Mouse (Mus musculus) intestine, embryonic 15.5 days (tissue): ENCODE measurements around the gene Gfod1. TPM values are rescaled to one million over a fixed set of nuclear protein-coding genes. Genes with fewer than 3 reads are reported as not detected.

ENCODE experiments used
- ATAC-seq: fragments of 200-750 bp; cut with Nextera tagmentation; 2 replicates; pipeline ENCODE4 v1.8.0; 2017; ENCODE audit warnings: moderate TSS enrichment, moderate library complexity
- H3K27ac ChIP-seq: fragments of 300-500 bp; sonication (generic); 2 replicates; pipeline ENCODE4 v1.5.1; 2015; ENCODE audit warnings: mild to moderate bottlenecking, inconsistent platforms
- H3K27me3 ChIP-seq: fragments of 300-500 bp; sonication (generic); replicated peaks from 2 replicates; pipeline ENCODE4 v1.6.1; 2015; ENCODE audit warnings: inconsistent platforms
- H3K36me3 ChIP-seq: fragments of 300-500 bp; sonication (generic); 2 replicates; pipeline ENCODE4 v1.6.1; 2015; ENCODE audit warnings: inconsistent platforms
- H3K4me1 ChIP-seq: fragments of 300-500 bp; sonication (generic); replicated peaks from 2 replicates; pipeline ENCODE4 v1.6.1; 2015; ENCODE audit warnings: inconsistent platforms
- H3K4me2 ChIP-seq: fragments of 300-500 bp; sonication (generic); replicated peaks from 2 replicates; pipeline ENCODE4 v1.6.1; 2015; ENCODE audit warnings: mild to moderate bottlenecking, inconsistent platforms
- H3K4me3 ChIP-seq: fragments of 300-500 bp; sonication (generic); replicated peaks from 2 replicates; pipeline ENCODE4 v1.5.1; 2015; ENCODE audit warnings: inconsistent platforms
- H3K9ac ChIP-seq: fragments of 300-500 bp; sonication (generic); 2 replicates; pipeline ENCODE4 v1.6.1; 2015; ENCODE audit warnings: inconsistent platforms
- H3K9me3 ChIP-seq: fragments of 300-500 bp; sonication (generic); 2 replicates; pipeline ENCODE4 v1.6.1; 2016; ENCODE audit warnings: inconsistent platforms
- WGBS: fragments of 180-500 bp; shearing (Covaris S2); methylation state at CpG from one replicate; pipeline ENCODE4 v1.1.7; 2015; 5-methylcytosine and 5-hydroxymethylcytosine counted together
- polyA plus RNA-seq: library from polyadenylated mRNA; unstranded; fragments of >200 nt; fragmentation: Nextera tagmentation; extraction: Ambion mirVana; gene quantifications from 2 replicates; pipeline ENCODE4 v1.2.1, GENCODE M21; 2015

Gfod1 gene
- polyA plus RNA-seq, 1 experiment from 2014 or later, result 0.33 TPM

DNA sequence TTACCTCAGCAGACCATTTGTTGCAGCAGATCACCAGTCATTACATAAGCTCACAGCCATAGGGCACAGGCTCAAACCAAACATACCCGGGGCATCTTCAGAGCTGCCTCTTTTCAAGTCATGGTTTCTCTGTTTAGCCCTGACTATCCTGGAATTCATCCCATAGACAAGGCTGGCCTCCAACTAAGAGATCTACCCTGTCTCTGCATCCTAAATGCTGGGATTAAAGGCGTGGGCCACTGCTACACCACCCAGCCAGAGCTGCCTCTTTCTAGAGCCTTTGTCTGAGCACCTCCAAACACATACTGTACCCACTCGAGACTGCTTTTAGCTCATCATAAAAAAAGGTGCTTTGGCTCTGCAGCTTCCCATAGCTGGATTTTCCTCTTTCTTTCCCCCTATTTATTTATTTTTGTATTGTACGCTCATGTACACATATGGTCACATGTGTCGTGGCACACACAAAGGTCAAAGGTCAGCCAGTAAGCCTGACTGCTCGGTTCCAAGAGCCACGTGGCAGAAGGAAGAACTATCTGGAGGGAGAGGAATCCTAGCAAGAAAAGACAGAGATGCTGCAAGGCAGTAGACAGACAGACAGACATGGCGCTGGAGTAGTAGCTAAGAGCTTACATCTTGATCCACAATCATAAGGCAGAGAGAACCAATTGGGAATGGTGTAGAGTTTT is 51.7 kb downstream of the Gfod1 start:
- no peak overlapping the region for H3K9ac ChIP-seq
- H3K4me1 ChIP-seq, result no peaks in the 10 kb centered on the region
- no peak overlapping the region for H3K4me2 ChIP-seq
- no peaks in the 10 kb centered on the region for H3K36me3 ChIP-seq
- no peak for ATAC-seq
- no peaks in the 10 kb centered on the region for H3K9me3 ChIP-seq
- WGBS, result 79% methylated on average over 8 of the region's 8 CpGs
- no peak overlapping the region for H3K4me3 ChIP-seq
- H3K27ac ChIP-seq, result no peak overlapping the region
- no peaks in the 10 kb centered on the region for H3K27me3 ChIP-seq

DNA sequence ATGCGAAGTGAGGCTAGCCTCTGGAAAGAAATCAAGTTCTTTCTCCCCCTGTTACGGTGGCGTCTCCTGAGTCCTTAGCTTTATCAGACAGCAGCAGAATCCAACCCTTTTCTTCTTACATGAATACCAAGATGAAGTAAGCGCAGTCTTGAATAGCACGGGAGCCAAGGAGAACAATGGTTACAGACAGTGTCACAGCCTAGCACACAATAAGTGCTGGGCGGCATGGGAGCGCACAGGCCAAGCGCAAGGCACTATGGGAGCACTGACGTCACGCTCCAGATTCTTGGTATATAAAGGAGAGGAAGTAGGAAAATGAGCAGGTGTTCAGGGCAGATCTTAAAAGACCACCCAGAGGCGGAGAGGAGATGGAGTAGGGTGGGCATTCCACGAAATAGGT is 52.6 kb downstream of the Gfod1 start:
- Histone ChIP-seq H3K4me3 (no peak overlapping the region), H3K9me3 (no peaks in the 10 kb centered on the region)

DNA sequence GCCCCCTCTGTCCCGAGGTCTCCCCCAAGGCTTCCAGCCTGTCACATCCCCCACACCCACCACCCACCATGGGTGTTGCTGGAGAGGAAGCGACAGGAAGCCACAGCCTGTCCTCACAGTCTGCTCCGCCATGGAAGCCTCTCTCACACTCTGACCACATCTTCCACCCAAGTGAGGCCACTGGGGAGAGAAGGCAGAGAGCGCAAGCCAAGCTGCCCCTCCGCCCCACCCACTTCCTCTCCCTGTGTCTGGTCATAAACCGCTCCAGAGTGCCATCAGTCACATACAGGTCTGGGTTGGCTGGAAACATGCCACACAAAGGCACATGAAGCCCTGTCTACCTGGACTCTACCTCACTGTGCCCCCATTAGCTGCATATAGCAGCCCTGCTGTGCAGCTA is 53.3 kb downstream of the Gfod1 start:
- Histone ChIP-seq H3K4me3 (no peak overlapping the region), H3K27ac (no peak overlapping the region), H3K9me3 (no peaks in the 10 kb centered on the region), H3K4me1 (no peaks in the 10 kb centered on the region), H3K9ac (no peak overlapping the region), H3K27me3 (no peaks in the 10 kb centered on the region), H3K36me3 (no peaks in the 10 kb centered on the region), H3K4me2 (no peak overlapping the region)
- WGBS, result 61% methylated on average over 6 of the region's 6 CpGs
- ATAC-seq, result no peak

More for the DNA sequence above, 52.6 kb downstream of the Gfod1 start:
- WGBS, result 92% methylated on average over 12 of the region's 12 CpGs
- no peaks in the 10 kb centered on the region for H3K27me3 ChIP-seq
- no peaks in the 10 kb centered on the region for H3K4me1 ChIP-seq
- H3K36me3 ChIP-seq, result no peaks in the 10 kb centered on the region
- ATAC-seq, result no peak
- H3K27ac ChIP-seq, result no peak overlapping the region
- no peak overlapping the region for H3K9ac ChIP-seq
- no peak overlapping the region for H3K4me2 ChIP-seq

DNA sequence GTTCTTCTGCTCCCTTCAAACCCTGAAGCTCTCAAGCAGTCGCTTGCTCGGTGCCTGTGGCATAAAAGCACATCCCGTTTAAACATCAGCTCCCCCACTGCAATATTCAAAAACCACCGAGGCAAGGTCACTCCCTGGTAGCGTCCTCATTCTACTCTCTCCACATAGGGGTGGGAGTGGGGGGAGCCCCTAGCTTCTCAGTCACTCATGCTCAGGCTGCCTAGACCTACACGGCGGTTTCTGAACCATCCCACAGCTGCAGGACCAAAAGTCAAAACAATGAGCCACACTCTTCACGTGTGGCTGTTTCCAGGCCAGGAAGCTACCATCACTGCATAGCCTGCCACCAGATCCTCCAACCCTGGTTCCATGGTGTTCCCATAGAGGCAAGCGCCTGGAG is 53.9 kb downstream of the Gfod1 start:
- WGBS, result 83% methylated on average over 9 of the region's 9 CpGs
- H3K36me3 ChIP-seq, result no peaks in the 10 kb centered on the region
- H3K9ac ChIP-seq, result no peak overlapping the region
- H3K4me2 ChIP-seq, result no peak overlapping the region
- no peaks in the 10 kb centered on the region for H3K9me3 ChIP-seq
- H3K4me3 ChIP-seq, result no peak overlapping the region
- H3K4me1 ChIP-seq, result no peaks in the 10 kb centered on the region
- ATAC-seq, result no peak
- H3K27ac ChIP-seq, result no peak overlapping the region
- no peaks in the 10 kb centered on the region for H3K27me3 ChIP-seq

DNA sequence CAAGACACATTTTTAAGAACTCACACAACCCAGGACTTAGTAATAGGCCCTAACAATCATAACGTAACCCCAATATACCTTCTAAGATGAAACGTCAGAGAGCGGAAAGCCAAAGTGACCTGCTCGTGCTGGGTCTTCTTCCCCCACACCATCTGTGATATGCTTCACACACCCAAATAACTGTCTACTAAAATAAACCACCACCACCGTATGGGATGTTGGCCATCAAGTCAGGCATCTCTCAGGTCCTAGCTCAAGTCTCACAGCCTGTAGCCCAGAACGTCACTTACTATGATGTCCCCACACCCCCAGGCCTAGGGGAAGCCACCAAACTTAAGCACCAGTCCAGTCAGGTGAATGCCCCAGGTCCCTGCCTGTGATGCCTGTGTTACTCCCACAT is 55.6 kb downstream of the Gfod1 start:
- ATAC-seq, result no peak
- Histone ChIP-seq H3K4me3 (no peak overlapping the region), H3K27ac (no peak overlapping the region), H3K9ac (no peak overlapping the region), H3K27me3 (no peaks in the 10 kb centered on the region), H3K9me3 (no peaks in the 10 kb centered on the region), H3K36me3 (no peaks in the 10 kb centered on the region), H3K4me1 (no peaks in the 10 kb centered on the region), H3K4me2 (no peak overlapping the region)
- 86% methylated on average over 6 of the region's 6 CpGs for WGBS

DNA sequence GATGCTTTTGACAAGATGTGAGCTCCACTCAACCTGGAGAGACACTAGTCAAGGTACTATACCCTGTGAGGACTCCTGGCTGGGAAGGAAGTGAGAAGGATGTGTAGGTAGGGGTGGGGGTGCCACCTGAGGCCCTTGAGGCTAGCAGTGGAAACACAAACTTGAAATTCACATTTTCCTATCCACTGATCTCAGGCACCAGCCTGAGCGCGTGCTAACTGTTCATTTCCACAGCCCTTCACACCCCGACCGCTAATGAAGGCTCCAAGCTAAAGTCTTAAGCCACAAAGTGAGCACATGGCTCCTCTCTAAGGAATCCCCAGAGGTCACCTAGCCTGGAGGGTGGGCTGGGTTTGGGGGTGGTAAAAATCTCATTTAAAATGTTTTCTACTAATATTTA is 57.1 kb downstream of the Gfod1 start:
- no peaks in the 10 kb centered on the region for H3K27me3 ChIP-seq
- WGBS, result 96% methylated on average over 4 of the region's 4 CpGs
- H3K36me3 ChIP-seq, result no peaks in the 10 kb centered on the region
- H3K9me3 ChIP-seq, result no peaks in the 10 kb centered on the region
- H3K27ac ChIP-seq, result no peak overlapping the region
- H3K4me2 ChIP-seq, result no peak overlapping the region
- no peak for ATAC-seq
- H3K4me1 ChIP-seq, result no peaks in the 10 kb centered on the region
- H3K9ac ChIP-seq, result no peak overlapping the region
- no peak overlapping the region for H3K4me3 ChIP-seq

DNA sequence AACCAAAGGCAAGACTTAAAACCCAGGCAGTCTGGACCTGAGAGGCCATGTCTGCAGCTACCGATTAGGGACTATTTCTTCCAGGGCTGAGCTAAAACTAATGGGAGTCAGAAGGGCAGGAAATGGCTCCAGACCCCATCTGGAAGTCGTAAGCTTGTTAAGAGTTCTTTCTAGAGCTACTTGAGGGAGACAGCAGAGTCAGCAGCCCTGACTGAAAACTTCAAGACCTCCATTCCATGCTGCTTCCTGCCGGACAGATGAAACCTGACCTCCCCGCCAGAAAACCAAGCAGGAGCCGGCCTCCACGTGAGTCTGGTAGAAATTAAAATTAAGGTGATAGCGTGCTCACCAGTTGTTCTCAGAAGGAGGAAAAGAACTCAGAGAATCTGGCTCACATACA is 60.2 kb downstream of the Gfod1 start:
- H3K9me3 ChIP-seq, result no peaks in the 10 kb centered on the region
- no peak overlapping the region for H3K4me2 ChIP-seq
- 35% methylated on average over 7 of the region's 7 CpGs for WGBS
- no peaks in the 10 kb centered on the region for H3K36me3 ChIP-seq
- H3K4me3 ChIP-seq, result no peak overlapping the region
- no peak overlapping the region for H3K27ac ChIP-seq
- no peaks in the 10 kb centered on the region for H3K4me1 ChIP-seq
- no peak overlapping the region for H3K9ac ChIP-seq
- ATAC-seq, result no peak
- H3K27me3 ChIP-seq, result no peaks in the 10 kb centered on the region

DNA sequence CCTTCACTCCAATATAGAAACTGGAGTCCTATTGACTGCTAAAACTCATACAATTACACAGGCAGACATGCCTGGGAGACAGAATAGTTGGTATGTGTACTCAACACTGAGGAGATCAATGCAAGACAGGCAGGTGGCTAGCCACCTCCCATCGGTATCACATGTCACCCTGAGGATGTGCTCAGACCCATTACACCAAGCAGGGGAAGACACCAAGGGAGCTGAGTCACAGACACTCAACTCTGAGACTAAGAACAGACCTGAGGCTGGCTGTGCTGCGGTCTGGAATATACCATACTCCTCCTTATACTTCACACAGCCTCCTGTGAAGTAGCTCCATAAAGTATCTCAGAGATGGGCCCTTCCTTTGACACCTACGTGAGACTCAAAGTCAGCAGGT is 60.7 kb downstream of the Gfod1 start:
- Histone ChIP-seq H3K9me3 (no peaks in the 10 kb centered on the region), H3K27me3 (no peaks in the 10 kb centered on the region), H3K4me3 (no peak overlapping the region), H3K4me2 (no peak overlapping the region), H3K36me3 (no peaks in the 10 kb centered on the region), H3K27ac (no peak overlapping the region), H3K9ac (no peak overlapping the region), H3K4me1 (no peaks in the 10 kb centered on the region)
- no peak for ATAC-seq
- 83% methylated on average over 3 of the region's 3 CpGs for WGBS

DNA sequence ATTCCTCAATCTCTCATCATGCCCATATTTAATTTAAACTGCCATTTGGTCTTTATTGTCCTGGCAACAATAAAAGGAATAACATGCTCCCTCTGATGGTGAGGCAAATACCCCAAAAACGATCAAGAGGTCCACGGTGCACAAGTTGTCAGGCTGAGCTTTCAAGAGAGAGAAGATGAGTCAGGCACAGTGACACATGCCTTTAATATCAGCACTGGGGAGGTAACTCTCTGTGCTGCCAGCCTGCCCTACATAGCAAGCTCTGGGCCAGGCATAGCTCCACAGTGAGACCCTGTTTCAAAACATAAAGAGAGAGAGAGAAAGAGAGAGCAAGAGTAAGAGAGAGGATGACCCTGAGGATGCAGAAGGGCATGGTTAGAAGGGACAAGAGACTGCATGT is 62.2 kb downstream of the Gfod1 start:
- no peak overlapping the region for H3K9ac ChIP-seq
- H3K4me2 ChIP-seq, result no peak overlapping the region
- no peaks in the 10 kb centered on the region for H3K4me1 ChIP-seq
- H3K36me3 ChIP-seq, result no peaks in the 10 kb centered on the region
- no peaks in the 10 kb centered on the region for H3K27me3 ChIP-seq
- H3K4me3 ChIP-seq, result no peak overlapping the region
- 82% methylated on average over 2 of the region's 2 CpGs for WGBS
- no peaks in the 10 kb centered on the region for H3K9me3 ChIP-seq
- no peak for ATAC-seq
- no peak overlapping the region for H3K27ac ChIP-seq

DNA sequence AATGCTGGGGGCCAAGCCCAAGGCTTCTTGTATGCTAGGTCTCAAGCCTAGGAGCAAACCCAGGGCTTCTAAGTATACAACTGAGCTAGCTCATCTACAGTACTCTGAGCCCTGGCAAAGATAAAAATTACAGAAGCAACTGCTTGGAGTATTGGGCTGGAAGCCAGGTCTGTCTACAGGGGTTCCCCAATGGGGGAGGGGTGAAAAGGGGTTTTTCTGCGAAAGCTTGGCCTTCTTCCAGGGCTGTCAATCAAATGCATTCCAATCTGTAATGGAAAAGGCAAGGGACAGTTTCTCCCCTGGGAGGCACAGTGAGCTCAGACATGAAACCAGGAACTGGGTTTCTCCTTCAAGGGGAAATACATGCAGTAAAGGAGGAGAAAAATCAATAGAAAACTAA is 62.9 kb downstream of the Gfod1 start:
- ATAC-seq, result no peak
- Histone ChIP-seq H3K9ac (no peak overlapping the region), H3K4me1 (no peaks in the 10 kb centered on the region), H3K27ac (no peak overlapping the region), H3K36me3 (no peaks in the 10 kb centered on the region), H3K4me3 (no peak overlapping the region), H3K4me2 (no peak overlapping the region), H3K9me3 (no peaks in the 10 kb centered on the region), H3K27me3 (no peaks in the 10 kb centered on the region)
- 37% methylated on average over 1 of the region's 1 CpGs for WGBS

DNA sequence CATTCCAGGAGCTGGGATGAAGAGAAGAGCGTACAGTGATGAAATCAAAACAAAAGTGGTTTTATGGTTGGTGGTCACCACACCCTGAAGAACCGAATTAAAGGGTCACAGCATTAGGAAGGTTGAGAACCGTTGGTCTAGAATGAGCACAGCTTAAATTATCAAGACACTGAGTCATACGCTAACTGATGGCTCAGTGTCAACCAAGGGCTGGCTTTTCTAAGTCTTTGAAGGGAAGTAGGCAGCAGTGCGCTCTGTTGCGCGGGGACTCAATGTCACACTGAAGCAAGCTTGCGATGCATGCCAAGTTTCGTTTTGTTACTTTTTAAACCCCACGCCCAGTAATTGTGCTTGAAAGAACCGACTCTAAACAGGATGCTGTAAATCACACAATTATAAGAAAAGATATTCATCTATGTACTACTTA is 64.2 kb downstream of the Gfod1 start:
- no peaks in the 10 kb centered on the region for H3K9me3 ChIP-seq
- no peak overlapping the region for H3K4me2 ChIP-seq
- no peaks in the 10 kb centered on the region for H3K27me3 ChIP-seq
- no peak overlapping the region for H3K4me3 ChIP-seq
- H3K27ac ChIP-seq, result no peak overlapping the region
- no peaks in the 10 kb centered on the region for H3K4me1 ChIP-seq
- no peak for ATAC-seq
- WGBS, result 74% methylated on average over 11 of the region's 11 CpGs
- no peak overlapping the region for H3K9ac ChIP-seq
- no peaks in the 10 kb centered on the region for H3K36me3 ChIP-seq

DNA sequence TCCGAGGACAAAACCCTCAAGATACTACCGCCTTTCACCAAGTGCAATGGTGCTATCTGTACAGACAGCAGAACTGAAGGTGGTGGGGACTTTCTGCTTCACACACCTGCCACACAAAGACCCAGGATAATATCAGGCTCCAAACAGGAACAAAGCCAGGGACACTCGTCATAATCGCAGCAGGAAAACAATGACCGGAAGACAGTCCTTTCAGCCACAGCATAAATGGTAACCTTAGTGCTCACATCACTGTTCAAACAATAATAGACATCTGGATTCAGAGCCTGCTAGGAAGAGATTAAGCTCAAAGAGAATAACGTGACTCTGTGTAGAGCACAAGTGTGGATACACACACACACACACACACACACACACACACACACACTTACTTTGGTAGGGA is 67.3 kb downstream of the Gfod1 start:
- WGBS, result 63% methylated on average over 6 of the region's 6 CpGs
- peaks cover 11% of the 10 kb centered on the region for H3K4me1 ChIP-seq
- H3K9me3 ChIP-seq, result no peaks in the 10 kb centered on the region
- no peak overlapping the region for H3K27ac ChIP-seq
- H3K4me3 ChIP-seq, result no peak overlapping the region
- ATAC-seq, result no peak
- H3K4me2 ChIP-seq, result no peak overlapping the region
- no peaks in the 10 kb centered on the region for H3K36me3 ChIP-seq
- no peak overlapping the region for H3K9ac ChIP-seq
- no peaks in the 10 kb centered on the region for H3K27me3 ChIP-seq

DNA sequence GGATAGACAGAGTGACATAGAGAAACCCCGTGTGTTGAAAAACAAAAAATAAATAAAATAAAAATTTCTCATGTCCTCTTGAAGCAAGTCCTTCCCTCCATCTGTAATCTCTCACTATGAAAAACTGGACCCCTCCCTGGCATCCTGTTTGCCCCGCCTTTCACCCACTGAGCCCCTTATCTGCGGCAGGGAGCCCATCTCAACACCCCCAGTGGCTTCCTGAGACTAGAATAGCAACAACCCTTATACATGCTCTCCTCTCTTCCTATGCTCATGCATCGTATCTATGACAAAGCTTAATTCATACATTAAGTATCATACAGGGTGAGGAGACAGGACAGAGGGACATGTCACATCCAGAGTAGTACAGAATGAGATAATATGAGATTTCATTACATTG is 68.0 kb downstream of the Gfod1 start:
- no peak overlapping the region for H3K4me2 ChIP-seq
- H3K36me3 ChIP-seq, result no peaks in the 10 kb centered on the region
- H3K4me1 ChIP-seq, result peaks cover 16% of the 10 kb centered on the region
- WGBS, result 71% methylated on average over 4 of the region's 4 CpGs
- H3K27ac ChIP-seq, result no peak overlapping the region
- H3K4me3 ChIP-seq, result no peak overlapping the region
- no peaks in the 10 kb centered on the region for H3K9me3 ChIP-seq
- ATAC-seq, result no peak
- H3K27me3 ChIP-seq, result no peaks in the 10 kb centered on the region
- H3K9ac ChIP-seq, result no peak overlapping the region
